Mouse (Mus musculus): ENCODE results near the gene Gpr33. TPM values are rescaled to one million over a fixed set of nuclear protein-coding genes. Genes with fewer than 3 reads are reported as not detected.

The Gpr33 gene
- polyA plus RNA-seq, 2 experiments, result not detected

DNA sequence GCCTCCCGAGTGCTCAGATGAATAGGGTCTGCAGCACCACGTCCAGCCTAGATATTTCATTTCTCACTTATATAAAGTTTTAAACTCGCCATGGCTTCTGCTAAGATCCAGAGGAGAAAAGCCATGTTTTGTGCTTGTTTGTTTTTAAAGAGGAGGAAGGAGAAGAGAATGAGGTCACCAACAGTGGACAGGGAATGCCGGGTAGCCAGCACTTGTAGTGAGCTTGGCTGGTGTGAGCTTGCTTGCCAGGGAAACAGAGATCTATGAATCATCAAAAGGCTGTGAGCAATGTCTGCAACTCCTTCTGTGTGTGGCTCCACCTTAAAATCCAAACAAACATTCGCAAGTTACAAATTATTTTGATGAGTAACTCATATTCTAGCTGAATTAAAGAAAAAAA is 39.3 kb downstream of the Gpr33 start:
- H3K4me1 ChIP-seq (replicated peaks; ENCODE audit: control insufficient read depth in 2 of 2, insufficient read depth in 2 of 2, low read length in 1 of 2), result 0 out of 4 replicates have a peak, but pooled peaks cover 0 to 2% of the 10 kb centered on the region in 2 experiments
- ATAC-seq (ENCODE audit: insufficient read depth) (no peak), DNase-seq (ENCODE audit: low read depth in 3 of 3, low spot score in 3 of 3) (no peak)
- no peak for TF ChIP-seq CTCF (IDR thresholded peaks at IDR 0.05; ENCODE audit: low read depth)
- TF ChIP-seq EP300 (IDR thresholded peaks at IDR 0.05; ENCODE audit: low read depth), result no peak
- H3K36me3 ChIP-seq (replicated peaks; ENCODE audit: control insufficient read depth, insufficient read depth, low read depth), result no peaks in the 10 kb centered on the region
- H3K27me3 ChIP-seq (ENCODE audit: control insufficient read depth, insufficient read depth, low read length), result no peaks in the 10 kb centered on the region
- H3K9ac ChIP-seq (replicated peaks), result no peak overlapping the region
- H3K27ac ChIP-seq, result no peak overlapping the region
- no peaks in the 10 kb centered on the region for H3K9me3 ChIP-seq (ENCODE audit: control insufficient read depth, low read length)
- H3K4me2 ChIP-seq (ENCODE audit: low read depth), result no peak overlapping the region
- H3K4me3 ChIP-seq (ENCODE audit: insufficient read depth in 1 of 2, low read depth in 2 of 2, low read length in 2 of 2), result no peak overlapping the region
- 65% methylated on average over 5 of the region's 5 CpGs for whole genome bisulfite sequencing (ENCODE audit: insufficient replicate concordance)

DNA sequence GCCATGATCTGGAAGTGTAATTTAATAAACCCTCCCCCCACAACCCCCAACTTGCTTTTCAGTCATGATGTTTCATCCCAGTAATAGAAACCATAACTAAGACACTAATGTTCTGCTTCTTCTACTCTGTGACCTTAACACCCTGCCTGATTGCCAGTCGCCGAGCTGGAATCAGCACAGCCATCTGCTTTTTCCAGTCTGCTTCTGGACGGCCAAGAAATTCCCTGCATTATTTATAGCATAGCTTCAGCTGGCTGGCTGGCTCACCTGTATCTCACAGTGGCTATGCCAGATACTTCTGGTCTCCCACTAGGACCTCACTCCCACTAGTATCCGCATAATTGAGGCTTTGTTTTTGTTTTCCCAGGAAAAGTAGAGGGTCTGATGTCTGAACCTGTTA is 42.0 kb downstream of the Gpr33 start:
- WGBS (ENCODE audit: insufficient replicate concordance), result 46% methylated on average over 4 of the region's 4 CpGs
- Histone ChIP-seq H3K4me1 (replicated peaks; ENCODE audit: control insufficient read depth in 2 of 2, insufficient read depth in 2 of 2, low read length in 1 of 2) (0 out of 4 replicates have a peak, but pooled peaks cover 0 to 2% of the 10 kb centered on the region in 2 experiments), H3K4me2 (ENCODE audit: low read depth) (no peak overlapping the region), H3K4me3 (ENCODE audit: insufficient read depth in 1 of 2, low read depth in 2 of 2, low read length in 2 of 2) (no peak overlapping the region), H3K36me3 (replicated peaks; ENCODE audit: control insufficient read depth, insufficient read depth, low read depth) (no peaks in the 10 kb centered on the region), H3K9ac (replicated peaks) (no peak overlapping the region), H3K9me3 (ENCODE audit: control insufficient read depth, low read length) (no peaks in the 10 kb centered on the region), H3K27me3 (ENCODE audit: control insufficient read depth, insufficient read depth, low read length) (no peaks in the 10 kb centered on the region), H3K27ac (no peak overlapping the region)
- ATAC-seq (ENCODE audit: insufficient read depth) (no peak), DNase-seq (ENCODE audit: low read depth in 3 of 3, low spot score in 3 of 3) (no peak)
- no peak for TF ChIP-seq EP300 (IDR thresholded peaks at IDR 0.05; ENCODE audit: low read depth)
- TF ChIP-seq CTCF (IDR thresholded peaks at IDR 0.05; ENCODE audit: low read depth), result no peak

DNA sequence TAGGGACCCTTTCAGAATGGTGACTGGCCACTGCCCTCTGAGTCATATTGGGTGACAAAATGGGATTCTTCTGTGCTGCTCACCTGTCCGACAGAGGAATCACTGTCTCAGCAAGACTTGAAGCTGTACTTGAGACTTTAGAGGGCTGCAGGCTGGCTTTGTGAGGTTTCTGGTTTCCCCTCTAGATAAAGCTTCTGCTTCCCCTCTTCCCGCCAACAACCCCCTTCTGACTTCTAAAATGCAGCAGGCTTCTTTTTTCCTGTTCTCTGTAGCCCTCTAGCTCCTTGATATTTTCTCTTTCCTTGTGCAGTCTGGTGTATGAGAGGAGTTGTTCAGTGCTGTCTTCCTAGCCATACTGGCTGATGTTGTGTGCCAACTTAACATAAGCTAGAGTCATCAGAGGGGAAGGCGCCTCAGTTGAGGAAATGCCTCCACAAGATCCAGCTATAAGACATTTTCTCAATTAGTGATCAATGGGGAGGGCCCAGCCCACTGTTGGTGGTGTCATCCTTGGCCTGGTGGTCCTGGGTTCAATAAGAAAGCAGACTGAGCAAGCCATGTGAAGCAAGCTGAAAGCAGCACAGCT is 42.6 kb downstream of the Gpr33 start:
- Histone ChIP-seq H3K36me3 (replicated peaks; ENCODE audit: control insufficient read depth, insufficient read depth, low read depth) (no peaks in the 10 kb centered on the region), H3K9ac (replicated peaks) (no peak overlapping the region), H3K9me3 (ENCODE audit: control insufficient read depth, low read length) (no peaks in the 10 kb centered on the region), H3K4me2 (ENCODE audit: low read depth) (no peak overlapping the region), H3K4me3 (ENCODE audit: insufficient read depth in 1 of 2, low read depth in 2 of 2, low read length in 2 of 2) (no peak overlapping the region), H3K4me1 (replicated peaks; ENCODE audit: control insufficient read depth in 2 of 2, insufficient read depth in 2 of 2, low read length in 1 of 2) (0 out of 4 replicates have a peak, but pooled peaks cover 0 to 2% of the 10 kb centered on the region in 2 experiments), H3K27ac (no peak overlapping the region), H3K27me3 (ENCODE audit: control insufficient read depth, insufficient read depth, low read length) (no peaks in the 10 kb centered on the region)
- ATAC-seq (ENCODE audit: insufficient read depth) (no peak), DNase-seq (ENCODE audit: low read depth in 3 of 3, low spot score in 3 of 3) (no peak)
- 26% methylated on average over 3 of the region's 3 CpGs for WGBS (ENCODE audit: insufficient replicate concordance)
- TF ChIP-seq EP300 (IDR thresholded peaks at IDR 0.05; ENCODE audit: low read depth) (no peak), CTCF (IDR thresholded peaks at IDR 0.05; ENCODE audit: low read depth) (no peak)

DNA sequence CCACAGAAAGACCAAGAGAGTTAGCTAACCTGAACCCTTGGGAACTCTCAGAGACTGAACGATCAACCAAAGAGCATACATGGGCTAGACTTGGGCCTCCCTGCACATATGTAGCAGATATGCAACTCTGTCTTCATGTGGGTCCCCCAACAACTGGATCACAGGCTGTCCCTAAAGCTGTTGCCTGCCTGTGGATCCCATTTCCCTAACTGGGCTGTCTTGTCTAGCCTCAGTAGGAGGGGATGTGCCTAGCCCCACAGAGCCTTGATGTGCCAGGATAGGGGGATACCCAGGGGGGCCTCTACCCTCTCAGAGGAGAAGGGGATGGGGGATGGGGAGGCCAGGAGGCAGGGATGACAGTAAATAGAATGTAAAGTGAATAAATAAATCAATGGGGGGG is 44.2 kb downstream of the Gpr33 start:
- no peaks in the 10 kb centered on the region for H3K9me3 ChIP-seq (ENCODE audit: control insufficient read depth, low read length)
- H3K27ac ChIP-seq, result no peak overlapping the region
- no peak overlapping the region for H3K4me3 ChIP-seq (ENCODE audit: insufficient read depth in 1 of 2, low read depth in 2 of 2, low read length in 2 of 2)
- no peak for ATAC-seq (ENCODE audit: insufficient read depth)
- no peak for DNase-seq (ENCODE audit: low read depth in 3 of 3, low spot score in 3 of 3)
- no peaks in the 10 kb centered on the region for H3K36me3 ChIP-seq (replicated peaks; ENCODE audit: control insufficient read depth, insufficient read depth, low read depth)
- H3K4me1 ChIP-seq (replicated peaks; ENCODE audit: control insufficient read depth in 2 of 2, insufficient read depth in 2 of 2, low read length in 1 of 2), result 0 out of 4 replicates have a peak, but pooled peaks cover 0 to 2% of the 10 kb centered on the region in 2 experiments
- no peaks in the 10 kb centered on the region for H3K27me3 ChIP-seq (ENCODE audit: control insufficient read depth, insufficient read depth, low read length)
- WGBS (ENCODE audit: insufficient replicate concordance), result 64% methylated on average over 1 of the region's 1 CpGs
- TF ChIP-seq EP300 (IDR thresholded peaks at IDR 0.05; ENCODE audit: low read depth) (no peak), CTCF (IDR thresholded peaks at IDR 0.05; ENCODE audit: low read depth) (no peak)
- no peak overlapping the region for H3K9ac ChIP-seq (replicated peaks)
- H3K4me2 ChIP-seq (ENCODE audit: low read depth), result no peak overlapping the region

DNA sequence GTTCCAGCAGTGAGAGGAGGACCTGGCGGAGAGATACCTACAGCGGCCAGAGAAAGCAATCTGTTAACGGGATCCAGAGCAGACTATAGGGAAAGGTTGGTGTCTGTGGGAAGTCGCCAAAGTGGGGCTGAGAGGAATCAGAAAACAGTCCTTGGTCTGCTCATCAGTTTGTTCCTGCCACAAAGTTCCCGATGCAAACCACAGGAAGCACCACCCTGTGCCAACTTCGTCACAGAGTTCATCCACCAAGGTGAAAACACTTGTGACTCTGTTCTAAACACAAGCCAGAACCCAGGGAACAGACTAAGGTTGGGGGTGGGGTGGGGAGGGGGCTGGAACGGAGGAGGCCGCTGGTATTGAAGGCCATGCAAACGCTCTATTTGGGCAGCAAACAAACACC is 51.3 kb downstream of the Gpr33 start:
- Histone ChIP-seq H3K27me3 (ENCODE audit: control insufficient read depth, insufficient read depth, low read length) (no peaks in the 10 kb centered on the region), H3K9me3 (ENCODE audit: control insufficient read depth, low read length) (no peaks in the 10 kb centered on the region), H3K4me1 (replicated peaks; ENCODE audit: control insufficient read depth in 2 of 2, insufficient read depth in 2 of 2, low read length in 1 of 2) (no peaks in the 10 kb centered on the region; a peak in 1 of 4 replicates), H3K4me2 (ENCODE audit: low read depth) (no peak overlapping the region), H3K36me3 (replicated peaks; ENCODE audit: control insufficient read depth, insufficient read depth, low read depth) (no peaks in the 10 kb centered on the region), H3K27ac (no peak overlapping the region), H3K9ac (replicated peaks) (no peak overlapping the region), H3K4me3 (ENCODE audit: insufficient read depth in 1 of 2, low read depth in 2 of 2, low read length in 2 of 2) (no peak overlapping the region)
- DNase-seq (ENCODE audit: low read depth in 3 of 3, low spot score in 3 of 3) (no peak), ATAC-seq (ENCODE audit: insufficient read depth) (no peak)
- no peak for TF ChIP-seq EP300 (IDR thresholded peaks at IDR 0.05; ENCODE audit: low read depth)
- no peak for TF ChIP-seq CTCF (IDR thresholded peaks at IDR 0.05; ENCODE audit: low read depth)
- WGBS (ENCODE audit: insufficient replicate concordance), result 49% methylated on average over 9 of the region's 9 CpGs
